Mouse (Mus musculus): ENCODE results near the gene Gm10322.

DNA sequence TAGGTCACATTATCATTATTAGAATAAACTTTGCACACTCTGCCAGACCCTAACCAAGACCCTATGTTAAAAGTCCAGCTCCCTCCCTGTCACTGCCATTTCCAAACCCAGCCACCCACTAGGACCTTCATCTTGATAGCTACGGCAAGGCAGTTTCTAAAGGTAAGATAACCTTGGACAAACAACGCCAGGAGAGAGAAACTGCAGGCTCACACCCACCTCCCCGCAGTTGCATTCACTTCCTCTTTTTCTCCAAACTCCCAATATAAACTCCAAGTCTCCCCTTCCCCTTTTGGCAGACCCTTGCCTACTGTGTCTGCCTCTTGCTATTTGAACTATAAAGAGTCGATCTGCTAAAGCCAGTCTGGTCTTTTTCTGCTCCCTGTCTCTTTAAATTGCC, 29.3 kb downstream of the Gm10322 start:
- TF ChIP-seq CTCF (IDR thresholded peaks at IDR 0.05; ENCODE audit: insufficient read depth, low read length) (no peak), POLR2A (IDR thresholded peaks at IDR 0.05; ENCODE audit: borderline replicate concordance, extremely low read depth, low read depth, low read length) (no peak)

All from lung, adult 2 months (tissue).